Mouse (Mus musculus): ENCODE data around the gene Cyp17a1.

- TF ChIP-seq CTCF (IDR thresholded peaks at IDR 0.05; ENCODE audit: control insufficient read depth, insufficient read depth, low read length) (no peak), POLR2A (IDR thresholded peaks at IDR 0.05; ENCODE audit: borderline replicate concordance, control insufficient read depth, low read depth, low read length) (no peak)
Measured at GRCm38 (mm10) chr19:46662214-46662613, 10.8 kb downstream of the Cyp17a1 start.
